Mouse (Mus musculus) midbrain, embryonic 11.5 days (tissue): ENCODE data around the gene Edn2. TPM values are rescaled to one million over a fixed set of nuclear protein-coding genes. Genes with fewer than 3 reads are reported as not detected.

Experiments
- ATAC-seq: fragments of 200-750 bp; cut with Nextera tagmentation; 2 replicates; pipeline ENCODE4 v1.8.0; 2017; ENCODE audit warnings: moderate TSS enrichment, moderate library complexity; ENCODE audit not compliant: low FRiP score
- DNase-seq: peaks from one replicate; pipeline ENCODE4 v3.0.0; 2015; ENCODE audit warnings: low spot score; ENCODE audit errors: missing footprints
- H3K27ac ChIP-seq: fragments of 300-500 bp; sonication (generic); 2 replicates; pipeline ENCODE4 v1.5.1; 2014; ENCODE audit warnings: low read depth, low read length
- H3K27me3 ChIP-seq: fragments of 300-500 bp; sonication (generic); 2 replicates; pipeline ENCODE4 v1.6.1; 2014; ENCODE audit warnings: mild to moderate bottlenecking, low read length, moderate library complexity, mixed read lengths; ENCODE audit not compliant: control insufficient read depth, insufficient read depth
- H3K36me3 ChIP-seq: fragments of 300-500 bp; sonication (generic); 2 replicates; pipeline ENCODE4 v1.6.1; 2014; ENCODE audit warnings: mild to moderate bottlenecking, low read length, moderate library complexity, mixed read lengths; ENCODE audit not compliant: control insufficient read depth, insufficient read depth
- H3K4me1 ChIP-seq: fragments of 300-500 bp; sonication (generic); 2 replicates; pipeline ENCODE4 v1.6.1; 2014; ENCODE audit warnings: low read length; ENCODE audit not compliant: control insufficient read depth, insufficient read depth
- H3K4me2 ChIP-seq: fragments of 300-500 bp; sonication (generic); 2 replicates; pipeline ENCODE4 v1.6.1; 2014; ENCODE audit warnings: mild to moderate bottlenecking, moderate library complexity
- H3K4me3 ChIP-seq: fragments of 300-500 bp; sonication (generic); 2 replicates; pipeline ENCODE4 v1.5.1; 2014; ENCODE audit warnings: low read depth, low read length
- H3K9ac ChIP-seq: fragments of 300-500 bp; sonication (generic); 2 replicates; pipeline ENCODE4 v1.6.1; 2014; ENCODE audit warnings: low read length
- H3K9me3 ChIP-seq: fragments of 300-500 bp; sonication (generic); 2 replicates; pipeline ENCODE4 v1.6.1; 2016; ENCODE audit warnings: low read length; ENCODE audit not compliant: control insufficient read depth
- WGBS: fragments of 180-500 bp; shearing (Covaris S2); extraction: QIAGEN DNeasy Blood & Tissue Kit; methylation state at CpG from one replicate; pipeline ENCODE4 v1.1.7; 2014; 5-methylcytosine and 5-hydroxymethylcytosine counted together
- polyA plus RNA-seq: library from polyadenylated mRNA; unstranded; fragments of >200 nt; fragmentation: Nextera tagmentation; extraction: Ambion mirVana; gene quantifications from 2 replicates; pipeline ENCODE4 v1.2.1, GENCODE M21; 2014

Edn2 gene
- polyA plus RNA-seq, 1 experiment from 2014 or later, result not detected

GRCm38 (mm10) chr4:120130926-120131325 is 30.1 kb upstream of the Edn2 start:
- no peaks in the 10 kb centered on the region for H3K4me1 ChIP-seq
- no peak overlapping the region for H3K9ac ChIP-seq
- H3K27me3 ChIP-seq, result no peaks in the 10 kb centered on the region; the same call in 1 of the 2 replicates
- ATAC-seq (no peak), DNase-seq (no peak)
- H3K36me3 ChIP-seq, result no peaks in the 10 kb centered on the region
- no peak overlapping the region for H3K4me2 ChIP-seq
- no peaks in the 10 kb centered on the region for H3K9me3 ChIP-seq
- no peak overlapping the region for H3K27ac ChIP-seq
- H3K4me3 ChIP-seq, result no peak overlapping the region
- WGBS, result 82% methylated on average over 4 of the region's 4 CpGs

- Histone ChIP-seq H3K27me3 (no peaks in the 10 kb centered on the region; the same call in 1 of the 2 replicates), H3K9me3 (no peaks in the 10 kb centered on the region), H3K36me3 (no peaks in the 10 kb centered on the region), H3K9ac (no peak overlapping the region), H3K27ac (no peak overlapping the region), H3K4me1 (no peaks in the 10 kb centered on the region), H3K4me3 (no peak overlapping the region), H3K4me2 (no peak overlapping the region)
- no peak for ATAC-seq
- no peak for DNase-seq
- 84% methylated on average over 24 of the region's 24 CpGs for WGBS
These were observed 29.4 kb upstream of the Edn2 start for GRCm38 (mm10) chr4:120131441-120132220.

- Histone ChIP-seq H3K9me3 (no peaks in the 10 kb centered on the region), H3K4me3 (no peak overlapping the region), H3K27me3 (no peaks in the 10 kb centered on the region), H3K36me3 (no peaks in the 10 kb centered on the region), H3K27ac (no peak overlapping the region), H3K9ac (no peak overlapping the region), H3K4me2 (no peak overlapping the region), H3K4me1 (no peaks in the 10 kb centered on the region)
- ATAC-seq (no peak), DNase-seq (no peak)
- WGBS, result 83% methylated on average over 6 of the region's 6 CpGs
These were observed 26.8 kb upstream of the Edn2 start for GRCm38 (mm10) chr4:120134223-120134622.

- Histone ChIP-seq H3K36me3 (no peaks in the 10 kb centered on the region), H3K27ac (no peak overlapping the region), H3K4me1 (no peaks in the 10 kb centered on the region), H3K27me3 (no peaks in the 10 kb centered on the region), H3K9me3 (no peaks in the 10 kb centered on the region), H3K9ac (no peak overlapping the region), H3K4me2 (no peak overlapping the region), H3K4me3 (no peak overlapping the region)
- DNase-seq (no peak), ATAC-seq (no peak)
- WGBS, result 76% methylated on average over 1 of the region's 1 CpGs
These were observed 19.2 kb upstream of the Edn2 start for GRCm38 (mm10) chr4:120141810-120142209.

GRCm38 (mm10) chr4:120142905-120143304 is 18.1 kb upstream of the Edn2 start:
- H3K27ac ChIP-seq, result no peak overlapping the region
- 82% methylated on average over 8 of the region's 9 CpGs for WGBS
- no peaks in the 10 kb centered on the region for H3K36me3 ChIP-seq
- no peak overlapping the region for H3K4me3 ChIP-seq
- H3K9me3 ChIP-seq, result no peaks in the 10 kb centered on the region
- no peaks in the 10 kb centered on the region for H3K4me1 ChIP-seq
- H3K4me2 ChIP-seq, result no peak overlapping the region
- H3K27me3 ChIP-seq, result no peaks in the 10 kb centered on the region; the same call in 1 of the 2 replicates
- DNase-seq (no peak), ATAC-seq (no peak)
- H3K9ac ChIP-seq, result no peak overlapping the region

GRCm38 (mm10) chr4:120144343-120144742 is 16.7 kb upstream of the Edn2 start:
- no peak for ATAC-seq
- 83% methylated on average over 5 of the region's 5 CpGs for WGBS

GRCm38 (mm10) chr4:120145931-120146330 is 15.1 kb upstream of the Edn2 start:
- H3K4me1 ChIP-seq, result no peaks in the 10 kb centered on the region
- H3K4me3 ChIP-seq, result no peak overlapping the region
- no peak overlapping the region for H3K27ac ChIP-seq
- DNase-seq (peak; percentile 51), ATAC-seq (no peak)
- H3K9me3 ChIP-seq, result no peaks in the 10 kb centered on the region
- WGBS, result 81% methylated on average over 8 of the region's 8 CpGs
- H3K9ac ChIP-seq, result no peak overlapping the region
- H3K36me3 ChIP-seq, result no peaks in the 10 kb centered on the region
- peaks cover 4% of the 10 kb centered on the region for H3K27me3 ChIP-seq
- no peak overlapping the region for H3K4me2 ChIP-seq

More at GRCm38 (mm10) chr4:120144343-120144742, 16.7 kb upstream of the Edn2 start:
- Histone ChIP-seq H3K36me3 (no peaks in the 10 kb centered on the region), H3K27ac (no peak overlapping the region), H3K4me2 (no peak overlapping the region), H3K9ac (no peak overlapping the region), H3K4me1 (no peaks in the 10 kb centered on the region), H3K4me3 (no peak overlapping the region), H3K9me3 (no peaks in the 10 kb centered on the region), H3K27me3 (peaks cover 3% of the 10 kb centered on the region)
- DNase-seq, result no peak

- no peak overlapping the region for H3K27ac ChIP-seq
- WGBS, result 6% methylated on average over 44 of the region's 45 CpGs
- ATAC-seq, result peak; percentile 85
These were observed 12.5 kb upstream of the Edn2 start for GRCm38 (mm10) chr4:120148291-120149141.

GRCm38 (mm10) chr4:120149142-120149524 is 11.9 kb upstream of the Edn2 start:
- Histone ChIP-seq H3K27ac (no peak overlapping the region), H3K4me3 (peak overlapping the region; percentile 9; the same call in 1 of the 2 replicates), H3K36me3 (no peaks in the 10 kb centered on the region), H3K27me3 (peaks cover 4% of the 10 kb centered on the region), H3K9ac (peak overlapping the region; percentile 58), H3K4me2 (peak overlapping the region; percentile 48), H3K4me1 (no peaks in the 10 kb centered on the region), H3K9me3 (no peaks in the 10 kb centered on the region)
- ATAC-seq, result peak; percentile 41
- 27% methylated on average over 3 of the region's 3 CpGs for whole genome bisulfite sequencing
- no peak for DNase-seq

More at GRCm38 (mm10) chr4:120148291-120149141, 12.5 kb upstream of the Edn2 start:
- H3K9me3 ChIP-seq, result no peaks in the 10 kb centered on the region
- peak overlapping the region; percentile 48 for H3K4me2 ChIP-seq
- H3K4me1 ChIP-seq, result no peaks in the 10 kb centered on the region
- peak overlapping the region; percentile 9; the same call in 1 of the 2 replicates for H3K4me3 ChIP-seq
- peak overlapping the region; percentile 58 for H3K9ac ChIP-seq
- peaks cover 4% of the 10 kb centered on the region for H3K27me3 ChIP-seq
- no peaks in the 10 kb centered on the region for H3K36me3 ChIP-seq
- peak; percentile 94 for DNase-seq
